ENCODE assay signal across 9 mouse cellular contexts in genomic region chr3:52198751-52199738, GRCm38 (mm10).
A peak's percentile ranks its signal among the peaks of the same experiment; 100 is the strongest.
DNase-seq lines count a peak whose midpoint lies in the region; ATAC-seq and TF ChIP-seq lines count a peak whose summit lies in the region.
"Had no signal": no experiment of that assay in that cellular context is flagged by ENCODE, and none has a peak within 500 bp of the region (broad histone marks: within the 10 kb centered on the region; RNA-seq: fewer than 3 reads in every experiment).

No protein-coding gene starts in this region.

- no peak overlapping the region for H3K27ac ChIP-seq in liver, embryonic 14.5 days

- no peak for TF ChIP-seq CTCF in liver, embryonic 14.5 days (IDR thresholded peaks at IDR 0.05; ENCODE audit: low read depth)

- H3K4me1 ChIP-seq in liver, embryonic 14.5 days (replicated peaks; ENCODE audit: control insufficient read depth in 2 of 2, insufficient read depth in 2 of 2, low read length in 1 of 2): peaks cover 0 to 7% of the 10 kb centered on the region in 2 experiments; a peak in 2 of 4 replicates

- H3K9ac ChIP-seq in liver, embryonic 14.5 days (replicated peaks): no peak overlapping the region

- no peak for TF ChIP-seq EP300 in liver, embryonic 14.5 days (IDR thresholded peaks at IDR 0.05; ENCODE audit: low read depth)

- H3K4me3 ChIP-seq in liver, embryonic 14.5 days (ENCODE audit: insufficient read depth in 1 of 2, low read depth in 2 of 2, low read length in 2 of 2): no peak overlapping the region
- H3K4me3 ChIP-seq: erythroblast, embryonic 14.5 days had no signal

- no peaks in the 10 kb centered on the region for H3K27me3 ChIP-seq in liver, embryonic 14.5 days (ENCODE audit: control insufficient read depth, insufficient read depth, low read length)
- H3K27me3 ChIP-seq in splenic B cell, adult 2 months (ENCODE audit: control insufficient read depth, insufficient read depth, low read length, poor library complexity, severe bottlenecking): no peaks in the 10 kb centered on the region

- peak overlapping the region; percentile 13; the same call in 1 of the 2 replicates for H3K4me2 ChIP-seq in liver, embryonic 14.5 days (ENCODE audit: low read depth)

- intact Hi-C loops in heart, postnatal 25 days (cut with DNase I): loop anchor here (5.0 to 10.0 kb wide), 3 partner anchors 152 to 292 kb away; no protein-coding TSS in a partner anchor

- H3K9me3 ChIP-seq in liver, embryonic 14.5 days (ENCODE audit: control insufficient read depth, low read length): no peaks in the 10 kb centered on the region

- DNase-seq in testis, postnatal 14 days (ENCODE audit: low spot score): peak; percentile 24
- no peak for DNase-seq in testis, postnatal 10 days (ENCODE audit: low spot score)
- DNase-seq in adrenal gland, postnatal 25 days: peak; percentile 55
- peak; percentile 14 for DNase-seq in heart, postnatal 25 days (ENCODE audit: low spot score)
- no peak for DNase-seq in liver, embryonic 14.5 days (ENCODE audit: low read depth in 3 of 3, low spot score in 3 of 3)
- peak; percentile 82 for DNase-seq in splenic B cell, adult 2 months (ENCODE audit: low read depth, low spot score)
- no peak for DNase-seq in embryo, embryonic 10 days (ENCODE audit: low spot score)
- DNase-seq in yolk sac, embryonic 10.5 days (ENCODE audit: low spot score): no peak

- H3K36me3 ChIP-seq in liver, embryonic 14.5 days (replicated peaks; ENCODE audit: control insufficient read depth, insufficient read depth, low read depth): no peaks in the 10 kb centered on the region
- no peaks in the 10 kb centered on the region for H3K36me3 ChIP-seq in splenic B cell, adult 2 months (ENCODE audit: control insufficient read depth, insufficient read depth, low read length, poor library complexity, severe bottlenecking)

- no peak for ATAC-seq in liver, embryonic 14.5 days (ENCODE audit: insufficient read depth)

- WGBS in liver, embryonic 14.5 days (ENCODE audit: insufficient replicate concordance): 15% methylated on average over 17 of the region's 17 CpGs

Comparison
In these comparisons a context has a peak if more than half of its experiments do, and no peak if none do; other contexts are left out.
1. DNase-seq: peak in testis, postnatal 14 days (single experiment), adrenal gland, postnatal 25 days (single experiment), heart, postnatal 25 days (single experiment) and splenic B cell, adult 2 months (single experiment); none in testis, postnatal 10 days (single experiment), liver, embryonic 14.5 days (0 of 3), embryo, embryonic 10 days (single experiment) and yolk sac, embryonic 10.5 days (single experiment).